Mouse (Mus musculus) bone marrow macrophage, adult 2 months (primary cell): Measurements from ENCODE around the gene Rhbg.

Source experiments
- CTCF ChIP-seq: IDR thresholded peaks from 2 replicates; pipeline ENCODE4 v1.5.1; 2012; ENCODE audit warnings: low read depth, mild to moderate bottlenecking, low read length, moderate library complexity
- POLR2A ChIP-seq: IDR thresholded peaks from 2 replicates; pipeline ENCODE4 v1.6.1; 2012; ENCODE audit warnings: mild to moderate bottlenecking, low read depth, low read length, borderline replicate concordance

DNA sequence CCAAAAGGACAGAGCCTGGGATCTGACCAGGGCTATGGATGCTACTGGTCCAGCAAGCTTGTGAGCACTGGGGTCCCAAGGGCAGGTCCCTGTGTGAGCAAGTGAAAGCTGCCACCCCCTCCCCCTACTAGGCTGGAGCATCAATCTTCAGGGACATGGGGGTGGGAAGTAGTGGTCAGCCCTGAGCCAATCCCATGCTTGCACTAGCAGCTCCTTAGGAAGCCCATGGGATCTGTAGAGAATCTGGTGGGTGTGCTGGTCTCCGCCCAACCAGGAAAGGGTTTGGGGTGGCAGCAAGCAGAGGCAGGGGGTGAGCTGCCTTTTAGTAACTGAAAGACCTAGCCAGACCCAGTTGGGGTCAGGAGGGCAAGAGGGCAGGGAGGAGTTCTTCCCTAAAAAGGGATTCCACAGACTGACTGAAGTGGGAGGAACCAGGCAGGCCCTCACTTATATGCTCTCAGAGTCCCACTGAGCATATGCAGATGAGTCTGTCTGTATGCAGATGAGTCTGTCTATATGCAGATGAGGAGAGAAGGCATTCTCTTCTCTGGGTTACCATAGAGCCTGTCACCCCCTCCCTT, 23.4 kb downstream of the Rhbg start:
- no peak for TF ChIP-seq POLR2A
- no peak for TF ChIP-seq CTCF
